Mouse (Mus musculus) lung, postnatal 25 days (tissue): ENCODE results near the gene Glrb.

ENCODE experiments used
- DNase-seq: peaks from one replicate; pipeline ENCODE4 v3.0.0; 2022; ENCODE audit warnings: low spot score

Glrb gene

GRCm38 (mm10) chr3:80823975-80824374, 89.5 kb downstream of the Glrb start:
- DNase-seq, result no peak

- no peak for DNase-seq
These were observed 94.8 kb downstream of the Glrb start for GRCm38 (mm10) chr3:80818619-80819018.

- no peak for DNase-seq
These were observed 99.7 kb downstream of the Glrb start for GRCm38 (mm10) chr3:80813734-80814133.

GRCm38 (mm10) chr3:80812237-80812636, 101.2 kb downstream of the Glrb start:
- no peak for DNase-seq

GRCm38 (mm10) chr3:80805327-80805726, 108.1 kb downstream of the Glrb start:
- DNase-seq, result no peak

- no peak for DNase-seq
These were observed 109.6 kb downstream of the Glrb start for GRCm38 (mm10) chr3:80803811-80804210.

- no peak for DNase-seq
These were observed 110.2 kb downstream of the Glrb start for GRCm38 (mm10) chr3:80803211-80803610.

- DNase-seq, result no peak
These were observed 110.8 kb downstream of the Glrb start, which contains the start of gene Gria2 for GRCm38 (mm10) chr3:80802596-80803081. Gene Gria2, minus strand, starts transcription at chr3:80802835.

GRCm38 (mm10) chr3:80801827-80802310, 111.6 kb downstream of the Glrb start:
- no peak for DNase-seq

- no peak for DNase-seq
These were observed 112.2 kb downstream of the Glrb start for GRCm38 (mm10) chr3:80800995-80801826.

GRCm38 (mm10) chr3:80800299-80800994, 113.0 kb downstream of the Glrb start:
- no peak for DNase-seq

GRCm38 (mm10) chr3:80797935-80798334, 115.5 kb downstream of the Glrb start:
- DNase-seq, result no peak

GRCm38 (mm10) chr3:80796764-80797163, 116.7 kb downstream of the Glrb start:
- no peak for DNase-seq

- no peak for DNase-seq
These were observed 118.2 kb downstream of the Glrb start for GRCm38 (mm10) chr3:80795284-80795683.
